Mouse (Mus musculus): ENCODE results near the gene Ttc3. TPM values are rescaled to one million over a fixed set of nuclear protein-coding genes. Genes with fewer than 3 reads are reported as not detected.
A peak's percentile ranks its signal among the peaks of the same experiment; 100 is the strongest.
"Not testable (repeated sequence)": the region's sequence is repeated elsewhere in the genome, so short reads cannot be mapped to it uniquely, and the experiment has no call there.

Gene Ttc3
- total RNA-seq, 2 experiments from 2014 or later = 46.6 to 55.2 TPM

GRCm38 (mm10) chr16:94412760-94413159 lies 42.3 kb downstream of the Ttc3 start:
- intact Hi-C loops (cut with DNase I) = no loop called here

GRCm38 (mm10) chr16:94414151-94414550 lies 43.7 kb downstream of the Ttc3 start:
- no peak for DNase-seq
- intact Hi-C loops (cut with DNase I) = no loop called here

More at GRCm38 (mm10) chr16:94412760-94413159, 42.3 kb downstream of the Ttc3 start:
- no peak for DNase-seq

GRCm38 (mm10) chr16:94420498-94420897 lies 50.1 kb downstream of the Ttc3 start:
- intact Hi-C loops (cut with DNase I) = no loop called here
- no peak for DNase-seq

- DNase-seq = no peak
- intact Hi-C loops (cut with DNase I) = no loop called here
Measured at GRCm38 (mm10) chr16:94428948-94429347, 58.5 kb downstream of the Ttc3 start.

GRCm38 (mm10) chr16:94435495-94436234 lies 65.2 kb downstream of the Ttc3 start:
- intact Hi-C loops (cut with DNase I) = no loop called here
- DNase-seq = no peak

GRCm38 (mm10) chr16:94436801-94437200 lies 66.4 kb downstream of the Ttc3 start:
- no peak for DNase-seq
- intact Hi-C loops (cut with DNase I) = no loop called here

GRCm38 (mm10) chr16:94441361-94441760 lies 70.9 kb downstream of the Ttc3 start:
- intact Hi-C loops (cut with DNase I) = no loop called here
- DNase-seq = no peak

- no peak for DNase-seq
- intact Hi-C loops (cut with DNase I) = no loop called here
Measured at GRCm38 (mm10) chr16:94449151-94449550, 78.7 kb downstream of the Ttc3 start.

- intact Hi-C loops (cut with DNase I) = loop anchor here (5.0 kb wide), 2 partner anchors 32 to 182 kb away; no protein-coding TSS in a partner anchor
- DNase-seq = no peak
Measured at GRCm38 (mm10) chr16:94449632-94450031, 79.2 kb downstream of the Ttc3 start.

- intact Hi-C loops (cut with DNase I) = loop anchor here (5.0 kb wide), 2 partner anchors 35 to 185 kb away; no protein-coding TSS in a partner anchor
- no peak for DNase-seq
Measured at GRCm38 (mm10) chr16:94451545-94452488, 81.4 kb downstream of the Ttc3 start.

GRCm38 (mm10) chr16:94452768-94453167 lies 82.3 kb downstream of the Ttc3 start:
- intact Hi-C loops (cut with DNase I) = loop anchor here (5.0 kb wide), 2 partner anchors 35 to 185 kb away; no protein-coding TSS in a partner anchor
- no peak for DNase-seq

- no peak for DNase-seq
- intact Hi-C loops (cut with DNase I) = loop anchor here (5.0 kb wide), 2 partner anchors 37 to 187 kb away; no protein-coding TSS in a partner anchor
Measured at GRCm38 (mm10) chr16:94454146-94454545, 83.7 kb downstream of the Ttc3 start.

- intact Hi-C loops (cut with DNase I) = no loop called here
Measured at GRCm38 (mm10) chr16:94464067-94464466, 93.6 kb downstream of the Ttc3 start.

GRCm38 (mm10) chr16:94465900-94466299 lies 95.5 kb downstream of the Ttc3 start:
- no peak for DNase-seq
- intact Hi-C loops (cut with DNase I) = loop anchor here (5.0 kb wide), 1 partner anchor 151 kb away; no protein-coding TSS in a partner anchor

More at GRCm38 (mm10) chr16:94464067-94464466, 93.6 kb downstream of the Ttc3 start:
- no peak for DNase-seq

- DNase-seq = not testable (repeated sequence)
- intact Hi-C loops (cut with DNase I) = loop anchor here (5.0 kb wide), 1 partner anchor 151 kb away; no protein-coding TSS in a partner anchor
Measured at GRCm38 (mm10) chr16:94466317-94466716, 95.9 kb downstream of the Ttc3 start.

- DNase-seq = peak; percentile 47 to 50
- intact Hi-C loops (cut with DNase I) = loop anchor here (5.0 kb wide), 1 partner anchor 150 kb away; no protein-coding TSS in a partner anchor
Measured at GRCm38 (mm10) chr16:94467337-94468055, 97.1 kb downstream of the Ttc3 start.

GRCm38 (mm10) chr16:94468391-94468790 lies 98.0 kb downstream of the Ttc3 start:
- intact Hi-C loops (cut with DNase I) = loop anchor here (5.0 kb wide), 1 partner anchor 149 kb away; no protein-coding TSS in a partner anchor
- no peak for DNase-seq

- intact Hi-C loops (cut with DNase I) = loop anchor here (5.0 kb wide), 1 partner anchor 45 kb away; no protein-coding TSS in a partner anchor
- DNase-seq = peak; percentile 47 to 51
Measured at GRCm38 (mm10) chr16:94472515-94472951, 102.1 kb downstream of the Ttc3 start.

- intact Hi-C loops (cut with DNase I) = loop anchor here (5.0 kb wide), 1 partner anchor 44 kb away; no protein-coding TSS in a partner anchor
- peak; percentile 28 to 36 for DNase-seq
Measured at GRCm38 (mm10) chr16:94473086-94473822, 102.8 kb downstream of the Ttc3 start.

Data from gastrocnemius, postnatal 36 days (tissue).